Mouse (Mus musculus): ENCODE measurements at regions not wholly inside any gene's neighbourhood (a gene's known extent, or its start where the extent isn't known, plus 50 kb on each side); places are given as distances from the start of the nearest gene placed in this dataset.
"Not testable (repeated sequence)": the region's sequence is repeated elsewhere in the genome, so short reads cannot be mapped to it uniquely, and the experiment has no call there.

GRCm38 (mm10) chr7:138758386-138758785 lies 87.5 kb upstream of the Ppp2r2d start:
- WGBS, result 72% methylated on average over 1 of the region's 1 CpGs
- Histone ChIP-seq H3K4me1 (replicated peaks) (no peaks in the 10 kb centered on the region), H3K9me3 (no peaks in the 10 kb centered on the region), H3K36me3 (no peaks in the 10 kb centered on the region), H3K4me3 (no peak overlapping the region), H3K27me3 (ENCODE audit: insufficient read depth, poor library complexity, severe bottlenecking) (no peaks in the 10 kb centered on the region), H3K27ac (no peak overlapping the region)
- DNase-seq (ENCODE audit: low spot score), result no peak

GRCm38 (mm10) chr7:138748442-138748841 lies 97.4 kb upstream of the Ppp2r2d start:
- peaks cover 12% of the 10 kb centered on the region for H3K4me1 ChIP-seq (replicated peaks)
- H3K27me3 ChIP-seq (ENCODE audit: insufficient read depth, poor library complexity, severe bottlenecking), result no peaks in the 10 kb centered on the region
- 84% methylated on average over 2 of the region's 2 CpGs for WGBS
- H3K36me3 ChIP-seq, result no peaks in the 10 kb centered on the region
- no peak for DNase-seq (ENCODE audit: low spot score)
- no peaks in the 10 kb centered on the region for H3K9me3 ChIP-seq
- H3K27ac ChIP-seq, result no peak overlapping the region
- no peak overlapping the region for H3K4me3 ChIP-seq

GRCm38 (mm10) chr7:138746616-138747015 lies 99.3 kb upstream of the Ppp2r2d start:
- Histone ChIP-seq H3K9me3 (no peaks in the 10 kb centered on the region), H3K27me3 (ENCODE audit: insufficient read depth, poor library complexity, severe bottlenecking) (no peaks in the 10 kb centered on the region), H3K27ac (peak overlapping the region; percentile 66), H3K36me3 (no peaks in the 10 kb centered on the region), H3K4me3 (no peak overlapping the region), H3K4me1 (replicated peaks) (peaks cover 12% of the 10 kb centered on the region)
- no peak for DNase-seq (ENCODE audit: low spot score)
- 63% methylated on average over 8 of the region's 8 CpGs for WGBS

- 91% methylated on average over 4 of the region's 4 CpGs for WGBS
- DNase-seq (ENCODE audit: low spot score), result no peak
- H3K4me3 ChIP-seq, result no peak overlapping the region
- H3K27me3 ChIP-seq (ENCODE audit: insufficient read depth, poor library complexity, severe bottlenecking), result no peaks in the 10 kb centered on the region
- no peaks in the 10 kb centered on the region for H3K36me3 ChIP-seq
- no peak overlapping the region for H3K27ac ChIP-seq
- H3K9me3 ChIP-seq, result no peaks in the 10 kb centered on the region
- H3K4me1 ChIP-seq (replicated peaks), result peaks cover 12% of the 10 kb centered on the region
Observed at GRCm38 (mm10) chr7:138742516-138742845, 103.4 kb upstream of the Ppp2r2d start.

- Histone ChIP-seq H3K9me3 (no peaks in the 10 kb centered on the region), H3K36me3 (no peaks in the 10 kb centered on the region), H3K27ac (no peak overlapping the region), H3K27me3 (ENCODE audit: insufficient read depth, poor library complexity, severe bottlenecking) (no peaks in the 10 kb centered on the region), H3K4me3 (no peak overlapping the region), H3K4me1 (replicated peaks) (peaks cover 8% of the 10 kb centered on the region)
- 84% methylated on average over 7 of the region's 7 CpGs for WGBS
- no peak for DNase-seq (ENCODE audit: low spot score)
Observed at GRCm38 (mm10) chr7:138741816-138742515, 103.9 kb upstream of the Ppp2r2d start.

GRCm38 (mm10) chr7:138734254-138734653 lies 111.6 kb upstream of the Ppp2r2d start:
- H3K27me3 ChIP-seq (ENCODE audit: insufficient read depth, poor library complexity, severe bottlenecking), result no peaks in the 10 kb centered on the region
- no peak overlapping the region for H3K27ac ChIP-seq
- H3K9me3 ChIP-seq, result no peaks in the 10 kb centered on the region
- no peaks in the 10 kb centered on the region for H3K4me1 ChIP-seq (replicated peaks)
- H3K4me3 ChIP-seq, result no peak overlapping the region
- H3K36me3 ChIP-seq, result no peaks in the 10 kb centered on the region
- 33% methylated on average over 4 of the region's 4 CpGs for WGBS
- peak; percentile 56 for DNase-seq (ENCODE audit: low spot score)

- Histone ChIP-seq H3K27ac (no peak overlapping the region), H3K36me3 (no peaks in the 10 kb centered on the region), H3K9me3 (no peaks in the 10 kb centered on the region), H3K27me3 (ENCODE audit: insufficient read depth, poor library complexity, severe bottlenecking) (no peaks in the 10 kb centered on the region), H3K4me3 (no peak overlapping the region), H3K4me1 (replicated peaks) (no peaks in the 10 kb centered on the region)
- DNase-seq (ENCODE audit: low spot score), result no peak
- WGBS, result 93% methylated on average over 2 of the region's 2 CpGs
Observed at GRCm38 (mm10) chr7:138724829-138725228, 121.0 kb upstream of the Ppp2r2d start.

- Histone ChIP-seq H3K36me3 (no peaks in the 10 kb centered on the region), H3K4me3 (no peak overlapping the region), H3K4me1 (replicated peaks) (0 out of 2 replicates have a peak, but pooled peaks cover 4% of the 10 kb centered on the region), H3K9me3 (no peaks in the 10 kb centered on the region), H3K27me3 (ENCODE audit: insufficient read depth, poor library complexity, severe bottlenecking) (no peaks in the 10 kb centered on the region), H3K27ac (no peak overlapping the region)
- WGBS, result 86% methylated on average over 5 of the region's 5 CpGs
- no peak for DNase-seq (ENCODE audit: low spot score)
Observed at GRCm38 (mm10) chr7:138719608-138720007, 126.3 kb upstream of the Ppp2r2d start.

GRCm38 (mm10) chr7:138719115-138719514 lies 126.8 kb upstream of the Ppp2r2d start:
- 62% methylated on average over 3 of the region's 3 CpGs for WGBS
- Histone ChIP-seq H3K4me1 (replicated peaks) (0 out of 2 replicates have a peak, but pooled peaks cover 4% of the 10 kb centered on the region), H3K4me3 (no peak overlapping the region), H3K36me3 (no peaks in the 10 kb centered on the region), H3K9me3 (no peaks in the 10 kb centered on the region), H3K27ac (no peak overlapping the region), H3K27me3 (ENCODE audit: insufficient read depth, poor library complexity, severe bottlenecking) (no peaks in the 10 kb centered on the region)
- DNase-seq (ENCODE audit: low spot score), result no peak

GRCm38 (mm10) chr7:138714731-138715130 lies 131.1 kb upstream of the Ppp2r2d start:
- Histone ChIP-seq H3K36me3 (no peaks in the 10 kb centered on the region), H3K27ac (no peak overlapping the region), H3K4me1 (replicated peaks) (0 out of 2 replicates have a peak, but pooled peaks cover 4% of the 10 kb centered on the region), H3K4me3 (no peak overlapping the region), H3K9me3 (no peaks in the 10 kb centered on the region), H3K27me3 (ENCODE audit: insufficient read depth, poor library complexity, severe bottlenecking) (no peaks in the 10 kb centered on the region)
- no peak for DNase-seq (ENCODE audit: low spot score)
- 87% methylated on average over 1 of the region's 1 CpGs for WGBS

GRCm38 (mm10) chr7:138708373-138708772 lies 137.5 kb upstream of the Ppp2r2d start:
- H3K9me3 ChIP-seq, result no peaks in the 10 kb centered on the region
- H3K4me3 ChIP-seq, result no peak overlapping the region
- no peaks in the 10 kb centered on the region for H3K4me1 ChIP-seq (replicated peaks)
- no peaks in the 10 kb centered on the region for H3K27me3 ChIP-seq (ENCODE audit: insufficient read depth, poor library complexity, severe bottlenecking)
- 83% methylated on average over 6 of the region's 6 CpGs for WGBS
- no peaks in the 10 kb centered on the region for H3K36me3 ChIP-seq
- no peak overlapping the region for H3K27ac ChIP-seq
- DNase-seq (ENCODE audit: low spot score), result no peak

- DNase-seq (ENCODE audit: low spot score), result not testable (repeated sequence)
Observed at GRCm38 (mm10) chr7:138699599-138699998, 146.3 kb upstream of the Ppp2r2d start.

GRCm38 (mm10) chr7:138682161-138682560 lies 163.7 kb upstream of the Ppp2r2d start:
- no peak for DNase-seq (ENCODE audit: low spot score)
- H3K9me3 ChIP-seq, result no peaks in the 10 kb centered on the region
- no peaks in the 10 kb centered on the region for H3K36me3 ChIP-seq
- 84% methylated on average over 7 of the region's 7 CpGs for WGBS
- no peaks in the 10 kb centered on the region for H3K27me3 ChIP-seq (ENCODE audit: insufficient read depth, poor library complexity, severe bottlenecking)
- H3K4me3 ChIP-seq, result no peak overlapping the region
- no peaks in the 10 kb centered on the region; the same call in 1 of the 2 replicates for H3K4me1 ChIP-seq (replicated peaks)
- H3K27ac ChIP-seq, result no peak overlapping the region

More at GRCm38 (mm10) chr7:138699599-138699998, 146.3 kb upstream of the Ppp2r2d start:
- not testable (repeated sequence) for H3K4me1 ChIP-seq (replicated peaks); H3K27ac ChIP-seq; H3K27me3 ChIP-seq (ENCODE audit: insufficient read depth, poor library complexity, severe bottlenecking); H3K9me3 ChIP-seq; H3K36me3 ChIP-seq; H3K4me3 ChIP-seq
- WGBS, result 86% methylated on average over 1 of the region's 1 CpGs

GRCm38 (mm10) chr7:138680530-138680929 lies 165.3 kb upstream of the Ppp2r2d start:
- no peak overlapping the region for H3K27ac ChIP-seq
- no peak for DNase-seq (ENCODE audit: low spot score)
- H3K9me3 ChIP-seq, result no peaks in the 10 kb centered on the region
- no peaks in the 10 kb centered on the region; the same call in 1 of the 2 replicates for H3K4me1 ChIP-seq (replicated peaks)
- no peaks in the 10 kb centered on the region for H3K27me3 ChIP-seq (ENCODE audit: insufficient read depth, poor library complexity, severe bottlenecking)
- 80% methylated on average over 5 of the region's 5 CpGs for WGBS
- H3K4me3 ChIP-seq, result no peak overlapping the region
- no peaks in the 10 kb centered on the region for H3K36me3 ChIP-seq

Measured in hindbrain, embryonic 10.5 days (tissue).